Mouse (Mus musculus) heart, postnatal 14 days (tissue): ENCODE measurements around the gene Gm49416. TPM values are rescaled to one million over a fixed set of nuclear protein-coding genes. Genes with fewer than 3 reads are reported as not detected.
A peak's percentile ranks its signal among the peaks of the same experiment; 100 is the strongest.

Experiments used
- DNase-seq, 2 experiments: peaks; one replicate each; pipeline ENCODE4 v3.0.0; 2021 to 2022
- intact Hi-C: fragments of 180-260 bp; cut with DNase I; formaldehyde crosslinking; loops from one replicate; pipeline ENCODE4 v1.15.1; 2025
- total RNA-seq, 2 experiments: library from RNA; stranded (reverse); gene quantifications; 2 replicates each; pipeline ENCODE4 v1.2.3; 2021

The Gm49416 gene
- total RNA-seq, 2 experiments from 2014 or later: 1.2 TPM; not detected in 1

- intact Hi-C loops: no loop called here
- DNase-seq: no peak
Observed at GRCm38 (mm10) chr19:8908531-8908930, 19.8 kb downstream of the Gm49416 start.

- intact Hi-C loops: loop anchor here (5.0 kb wide), 1 partner anchor 85 kb away; the partner anchor contains the start of gene AC129217.1
- DNase-seq: no peak
Observed at GRCm38 (mm10) chr19:8911810-8912209, 23.1 kb downstream of the Gm49416 start.

- no peak for DNase-seq
- intact Hi-C loops: loop anchor here (5.0 kb wide), 1 partner anchor 87 kb away; the partner anchor contains the start of gene AC129217.1
Observed at GRCm38 (mm10) chr19:8914212-8914611, 25.5 kb downstream of the Gm49416 start.

GRCm38 (mm10) chr19:8919000-8919399 lies 30.3 kb downstream of the Gm49416 start:
- DNase-seq: no peak
- intact Hi-C loops: no loop called here

- DNase-seq: no peak
Observed at GRCm38 (mm10) chr19:8919684-8920072, 31.0 kb downstream of the Gm49416 start.

GRCm38 (mm10) chr19:8920073-8920736 lies 31.5 kb downstream of the Gm49416 start, which contains the start of gene B3gat3:
Gene B3gat3, plus strand, starts transcription at chr19:8920374.
- intact Hi-C loops: loop anchor here (2.0 kb wide), 1 partner anchor 21 kb away; the partner anchor contains the start of gene Ganab
- DNase-seq: peak; percentile 95 to 97

More at GRCm38 (mm10) chr19:8919684-8920072, 31.0 kb downstream of the Gm49416 start:
- intact Hi-C loops: loop anchor here (2.0 kb wide), 1 partner anchor 21 kb away; the partner anchor contains the start of gene Ganab

GRCm38 (mm10) chr19:8920836-8921291 lies 32.1 kb downstream of the Gm49416 start:
- no peak for DNase-seq
- intact Hi-C loops: loop anchor here (2.0 kb wide), 1 partner anchor 22 kb away; the partner anchor contains the start of gene Ganab

- intact Hi-C loops: loop anchor here (2.0 kb wide), 1 partner anchor 23 kb away; the partner anchor contains the start of gene Ganab
Observed at GRCm38 (mm10) chr19:8921741-8922140, 33.0 kb downstream of the Gm49416 start.

GRCm38 (mm10) chr19:8926766-8927165 lies 38.0 kb downstream of the Gm49416 start:
- intact Hi-C loops: no loop called here

More at GRCm38 (mm10) chr19:8921741-8922140, 33.0 kb downstream of the Gm49416 start:
- DNase-seq: no peak

GRCm38 (mm10) chr19:8927891-8928525 lies 39.3 kb downstream of the Gm49416 start:
- DNase-seq: no peak
- intact Hi-C loops: no loop called here

More at GRCm38 (mm10) chr19:8926766-8927165, 38.0 kb downstream of the Gm49416 start:
- DNase-seq: no peak

- DNase-seq: no peak
- intact Hi-C loops: no loop called here
Observed at GRCm38 (mm10) chr19:8928689-8929223, 40.0 kb downstream of the Gm49416 start.

GRCm38 (mm10) chr19:8929224-8930088 lies 40.7 kb downstream of the Gm49416 start, which contains the start of the genes Rom1 and Eml3:
Gene Rom1, minus strand, starts transcription at chr19:8929356.
Gene Eml3, plus strand, starts transcription at chr19:8929552.
- peak; percentile 91 to 94 for DNase-seq
- intact Hi-C loops: no loop called here

GRCm38 (mm10) chr19:8930117-8930516 lies 41.4 kb downstream of the Gm49416 start:
- intact Hi-C loops: no loop called here

GRCm38 (mm10) chr19:8930771-8931170 lies 42.0 kb downstream of the Gm49416 start:
- DNase-seq: no peak
- intact Hi-C loops: no loop called here

More at GRCm38 (mm10) chr19:8930117-8930516, 41.4 kb downstream of the Gm49416 start:
- DNase-seq: no peak

GRCm38 (mm10) chr19:8936736-8937135 lies 48.0 kb downstream of the Gm49416 start:
- intact Hi-C loops: no loop called here
- DNase-seq: no peak

- no peak for DNase-seq
- intact Hi-C loops: loop anchor here (5.0 kb wide), 1 partner anchor 53 kb away; the partner anchor contains the start of genes 1810009A15Rik and Gm49416
Observed at GRCm38 (mm10) chr19:8940526-8941133, 51.9 kb downstream of the Gm49416 start.

GRCm38 (mm10) chr19:8941136-8941514 lies 52.4 kb downstream of the Gm49416 start:
- intact Hi-C loops: loop anchor here (5.0 kb wide), 1 partner anchor 54 kb away; the partner anchor contains the start of genes 1810009A15Rik and Gm49416
- no peak for DNase-seq

- intact Hi-C loops: loop anchor here (5.0 kb wide), 1 partner anchor 54 kb away; the partner anchor contains the start of genes 1810009A15Rik and Gm49416
- peak; percentile 95 to 97 for DNase-seq
Observed at GRCm38 (mm10) chr19:8941515-8942217, 52.9 kb downstream of the Gm49416 start, which contains the start of gene Mta2. Gene Mta2, plus strand, starts transcription at chr19:8941875.
